Mouse (Mus musculus) stomach, postnatal 0 days (tissue): ENCODE data around the gene Chga.

ENCODE experiments used
- CTCF ChIP-seq: IDR thresholded peaks from 2 replicates; pipeline ENCODE4 v1.5.1; 2016; ENCODE audit warnings: antibody characterized with exemption, low read depth, mild to moderate bottlenecking, moderate library complexity
- EP300 ChIP-seq: optimal IDR thresholded peaks from 2 replicates; pipeline ENCODE3; 2016; ENCODE audit warnings: antibody characterized with exemption

- TF ChIP-seq CTCF (no peak), EP300 (no peak)
Observed at GRCm38 (mm10) chr12:102570734-102571133, 16.0 kb downstream of the Chga start.
